Mouse (Mus musculus) frontal cortex, adult (tissue): Measurements from ENCODE around the gene Wap.
"Not testable (repeated sequence)": the region's sequence is repeated elsewhere in the genome, so short reads cannot be mapped to it uniquely, and the experiment has no call there.

Source experiments
- ATAC-seq: cut with Nextera tagmentation; 2 replicates; pipeline ENCODE4 v1.9.2; 2017; ENCODE audit warnings: mild to moderate bottlenecking, moderate library complexity, mixed read lengths; ENCODE audit not compliant: low TSS enrichment

Gene Wap

GRCm38 (mm10) chr11:6638537-6638936 lies at the start of gene Wap:
Gene Wap (minus strand): TSS chr11:6638637.
- ATAC-seq: no peak

DNA sequence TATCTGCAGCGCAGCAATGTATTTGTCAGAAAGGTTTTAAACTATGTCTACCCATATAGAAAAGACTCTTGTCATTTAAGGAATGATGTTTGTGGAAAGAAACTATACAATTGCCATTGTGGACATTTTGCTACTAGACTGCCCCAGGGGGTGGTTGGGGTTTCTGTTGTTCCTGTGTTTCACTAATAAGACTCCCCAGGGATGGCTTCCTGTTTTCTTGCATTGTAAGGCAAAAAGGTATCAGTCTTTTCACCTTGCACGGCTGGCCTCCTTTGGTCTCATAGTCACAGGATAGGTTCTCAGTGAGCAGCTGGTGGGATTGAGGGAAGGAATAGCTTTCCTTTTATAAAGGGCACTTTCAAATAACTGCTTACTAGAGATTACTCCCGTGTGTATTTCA lies 46.3 kb upstream of the Wap start:
- ATAC-seq: no peak

GRCm38 (mm10) chr11:6680397-6680818 lies 42.0 kb upstream of the Wap start:
- no peak for ATAC-seq

DNA sequence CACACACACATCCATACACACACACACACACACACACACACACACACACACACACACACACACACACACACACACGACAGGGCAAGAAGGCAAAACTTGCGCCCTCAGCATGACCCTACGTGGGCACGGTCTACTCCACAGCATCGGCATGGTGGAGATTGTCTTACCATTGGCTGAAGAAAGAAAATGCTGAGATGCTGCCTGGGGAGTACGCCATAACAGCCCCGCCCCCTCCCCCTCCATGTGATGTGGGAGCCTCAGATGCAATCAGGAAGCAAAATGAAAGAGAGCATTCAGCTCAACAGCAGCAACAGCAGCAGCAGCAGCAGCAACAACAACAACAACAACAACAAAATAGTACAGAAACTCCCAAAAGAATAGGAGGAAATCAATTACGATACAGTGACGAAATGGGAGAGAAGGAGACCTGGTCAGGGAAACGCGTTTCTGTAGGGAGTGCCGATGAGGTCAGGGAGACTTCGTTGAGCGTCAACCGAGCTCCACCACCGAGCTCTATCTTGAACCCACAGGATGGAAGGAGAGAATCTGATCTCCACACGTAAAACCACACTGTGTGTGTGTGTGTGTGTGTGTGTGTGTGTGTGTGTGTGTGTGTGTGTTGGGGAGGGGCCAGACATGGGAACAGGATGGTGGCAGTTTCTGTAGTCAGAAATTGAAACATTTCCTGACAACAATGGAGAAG lies 41.4 kb upstream of the Wap start:
- no peak for ATAC-seq

GRCm38 (mm10) chr11:6677530-6677929 lies 39.1 kb upstream of the Wap start:
- peak; percentile 72; the same call in 1 of the 2 replicates for ATAC-seq

GRCm38 (mm10) chr11:6676641-6677040 lies 38.2 kb upstream of the Wap start:
- no peak for ATAC-seq

- ATAC-seq: no peak
Measured at GRCm38 (mm10) chr11:6675402-6675801, 37.0 kb upstream of the Wap start.

DNA sequence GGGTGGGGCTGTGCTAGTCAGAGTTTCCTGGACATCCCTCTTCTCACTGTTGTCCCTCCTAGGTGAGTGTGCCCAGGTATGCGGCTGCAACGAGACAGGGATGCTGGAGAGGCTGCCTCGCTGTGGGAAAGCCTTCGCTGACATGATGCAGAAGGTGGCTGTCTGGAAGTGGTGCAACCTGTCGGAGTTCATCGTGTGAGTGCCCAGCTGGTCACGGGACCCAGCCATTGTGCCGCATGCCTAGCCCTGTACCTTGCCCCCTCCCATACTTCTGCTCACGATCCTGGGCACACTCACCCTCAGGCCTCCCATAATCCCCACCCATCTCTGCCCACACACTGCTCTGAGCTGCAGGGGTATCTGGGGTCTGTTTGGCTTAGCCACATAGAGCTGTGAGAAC lies 36.3 kb upstream of the Wap start:
- ATAC-seq: no peak

DNA sequence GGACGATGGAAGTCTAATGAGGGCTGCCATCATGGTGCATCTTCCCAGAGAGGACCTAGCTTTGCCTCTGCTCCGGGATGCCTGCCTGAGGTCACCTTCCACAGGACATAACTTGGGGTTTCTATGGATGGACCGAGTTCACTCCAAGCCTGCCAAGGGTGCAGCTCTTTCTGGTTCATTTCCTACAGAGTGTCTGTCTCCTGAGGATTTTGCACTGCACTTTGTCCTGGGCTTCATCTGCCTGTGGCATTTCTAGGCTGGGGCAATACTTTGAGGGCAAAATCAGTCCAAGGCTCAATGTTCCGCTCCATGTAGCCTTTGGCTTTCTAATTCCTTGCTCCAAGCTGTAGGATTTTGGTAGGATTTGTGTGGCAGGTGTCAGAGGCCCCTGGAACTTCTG lies 32.4 kb upstream of the Wap start:
- ATAC-seq: no peak

- ATAC-seq: peak; percentile 64
Measured at GRCm38 (mm10) chr11:6670044-6670443, 31.6 kb upstream of the Wap start.

DNA sequence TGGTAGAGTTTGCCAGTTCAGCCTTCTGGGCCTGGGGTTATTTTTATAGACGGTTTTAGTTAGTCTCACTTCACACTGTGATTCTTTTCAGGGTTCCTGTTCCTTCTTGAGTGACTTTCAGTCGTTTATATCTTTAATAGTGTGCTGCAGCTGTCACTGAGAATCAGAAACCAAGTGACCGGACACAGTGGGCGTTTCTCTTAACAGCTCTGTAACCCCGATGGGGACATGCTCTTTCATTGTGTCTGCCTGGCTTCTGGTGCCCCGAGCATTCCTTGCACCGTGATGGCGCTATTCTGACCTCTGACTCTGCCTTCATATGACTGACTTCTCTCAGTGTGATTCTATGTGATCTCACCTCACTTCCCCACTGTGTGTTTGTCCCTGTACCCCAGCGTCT lies 30.6 kb upstream of the Wap start:
- ATAC-seq: no peak

DNA sequence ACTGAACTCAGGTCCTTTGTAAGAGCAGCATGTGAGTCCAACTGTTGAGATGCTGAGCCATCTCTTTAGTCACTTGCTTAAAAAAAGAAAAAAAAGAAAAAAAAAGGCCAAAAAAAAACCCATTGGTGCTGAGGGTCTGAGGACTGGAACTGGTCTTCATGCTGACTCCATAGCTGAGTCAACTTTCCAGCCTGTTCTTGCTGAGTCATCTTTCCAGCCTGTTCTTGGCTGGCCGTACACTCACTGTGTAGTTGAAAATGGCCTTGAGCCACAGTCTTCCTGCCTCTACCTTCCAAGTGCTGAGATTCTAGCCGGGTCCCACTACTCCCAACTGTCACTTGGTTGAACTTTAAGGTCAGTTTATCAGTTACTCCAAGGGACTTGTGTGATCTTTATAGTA lies 28.2 kb upstream of the Wap start:
- no peak for ATAC-seq

GRCm38 (mm10) chr11:6661206-6661605 lies 22.8 kb upstream of the Wap start:
- no peak for ATAC-seq

- peak; percentile 66 for ATAC-seq
Measured at GRCm38 (mm10) chr11:6658271-6658670, 19.8 kb upstream of the Wap start, which contains the start of gene Ramp3. Gene Ramp3 (plus strand): TSS chr11:6658521.

DNA sequence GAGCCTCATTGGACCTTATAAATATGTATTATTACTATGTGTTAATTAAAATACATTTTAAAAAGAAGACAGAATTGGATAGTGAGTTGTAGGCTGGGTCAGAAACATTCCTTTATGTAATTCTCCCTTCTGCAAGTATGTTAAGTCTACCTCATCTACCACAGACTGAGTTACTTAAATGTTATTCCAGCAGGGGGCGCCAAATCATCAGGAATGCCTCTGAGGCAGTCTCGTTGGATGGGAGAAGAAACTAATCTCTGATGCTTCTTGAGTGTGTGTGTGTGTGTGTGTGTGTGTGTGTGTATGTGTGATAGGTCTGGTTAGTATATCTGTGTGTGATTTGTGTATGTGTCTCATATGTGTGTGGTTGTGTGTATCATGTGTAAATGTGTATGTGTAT lies 16.5 kb upstream of the Wap start:
- peak; percentile 92 for ATAC-seq

- not testable (repeated sequence) for ATAC-seq
Measured at GRCm38 (mm10) chr11:6652978-6653377, 14.5 kb upstream of the Wap start.

GRCm38 (mm10) chr11:6650519-6650918 lies 12.1 kb upstream of the Wap start:
- no peak for ATAC-seq

- ATAC-seq: no peak
Measured at GRCm38 (mm10) chr11:6647831-6648724, 9.6 kb upstream of the Wap start.

DNA sequence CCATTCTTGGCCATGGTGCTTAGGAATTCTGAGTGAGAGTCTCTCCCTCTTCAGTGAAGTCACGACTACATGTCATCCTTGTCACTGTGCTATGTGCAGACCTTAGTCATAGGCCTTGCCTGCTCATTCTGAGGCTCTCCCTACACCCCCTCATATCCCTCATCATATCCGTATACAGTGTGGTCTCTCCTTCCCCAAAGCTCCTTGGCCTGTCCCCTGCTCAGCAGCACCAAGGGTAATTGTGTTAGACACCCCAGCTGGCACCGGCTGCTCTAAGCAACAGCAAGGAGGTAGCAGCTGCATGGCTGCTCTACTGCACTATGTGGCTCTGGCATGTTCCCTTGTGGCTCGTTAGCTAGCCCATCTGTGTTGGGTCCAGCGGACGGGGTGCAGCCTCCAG lies 6.1 kb upstream of the Wap start:
- ATAC-seq: peak; percentile 94

DNA sequence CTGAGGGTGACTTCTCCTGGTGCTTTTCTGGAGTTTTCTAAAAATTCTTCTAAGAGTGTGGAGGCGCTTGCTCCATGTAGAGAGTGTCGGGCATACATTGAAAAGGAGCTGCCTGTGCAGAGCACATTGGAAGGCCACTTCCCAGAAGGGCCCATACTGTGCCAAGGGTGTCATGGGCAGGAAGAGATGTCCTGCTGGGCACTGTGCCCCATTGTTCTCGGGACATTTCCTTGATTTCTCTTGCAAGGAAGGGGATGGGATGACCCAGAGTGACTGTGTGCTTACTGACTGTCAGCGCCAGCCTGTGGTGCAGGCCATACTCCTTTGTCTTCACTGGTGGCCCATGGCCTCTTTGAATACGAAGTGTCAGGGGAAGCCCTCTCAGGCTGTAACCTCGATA lies 635 bp upstream of the Wap start:
- no peak for ATAC-seq

DNA sequence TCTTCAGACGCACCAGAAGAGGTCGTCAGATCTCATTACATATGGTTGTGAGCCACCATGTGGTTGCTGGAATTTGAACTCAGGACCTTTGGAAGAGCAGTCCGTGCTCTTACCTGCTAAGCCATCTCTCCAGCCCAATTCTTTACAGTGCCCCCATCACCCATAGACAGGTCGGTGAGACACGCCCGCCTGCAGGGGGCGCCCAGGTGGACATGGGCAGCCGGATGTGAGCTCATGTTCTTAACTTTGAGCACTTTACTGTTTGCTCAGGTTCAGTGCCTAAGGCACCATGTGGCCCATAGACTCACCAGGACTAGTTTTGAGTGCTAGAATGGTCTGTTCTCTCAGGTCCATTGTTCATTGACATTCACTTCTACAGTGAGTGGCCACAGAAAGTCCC lies 2.3 kb downstream of the Wap start:
- ATAC-seq: no peak

DNA sequence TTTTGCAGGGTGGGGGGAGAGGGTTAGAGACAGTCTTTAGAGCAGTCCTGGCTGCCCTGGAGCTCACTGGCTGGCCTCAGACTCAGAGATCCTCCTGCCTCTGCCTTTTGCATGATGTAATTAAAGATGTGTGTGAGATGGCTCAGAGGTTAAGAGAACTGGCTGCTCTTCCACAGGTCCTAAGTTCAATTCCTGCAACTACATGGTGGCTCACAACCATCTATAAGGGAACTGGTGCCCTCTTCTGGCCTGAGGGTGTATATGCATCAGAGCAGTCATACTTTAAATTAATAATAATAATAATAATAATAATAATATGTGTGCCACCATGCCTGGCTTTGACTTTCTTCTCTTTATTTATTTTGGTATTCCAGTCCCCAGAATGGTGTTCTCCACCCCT lies 8.8 kb downstream of the Wap start:
- no peak for ATAC-seq

- no peak for ATAC-seq
Measured at GRCm38 (mm10) chr11:6628568-6628967, 9.9 kb downstream of the Wap start.
